Mouse (Mus musculus) spleen, embryonic (tissue): ENCODE measurements around the gene Junb.

ENCODE experiments used
- CTCF ChIA-PET: fragments of 350-600 bp; sonication (Branson Sonifier 250); formaldehyde crosslinking; loops from one replicate; lab custom pipeline; 2022; lab: Charles Lee

The Junb gene

DNA sequence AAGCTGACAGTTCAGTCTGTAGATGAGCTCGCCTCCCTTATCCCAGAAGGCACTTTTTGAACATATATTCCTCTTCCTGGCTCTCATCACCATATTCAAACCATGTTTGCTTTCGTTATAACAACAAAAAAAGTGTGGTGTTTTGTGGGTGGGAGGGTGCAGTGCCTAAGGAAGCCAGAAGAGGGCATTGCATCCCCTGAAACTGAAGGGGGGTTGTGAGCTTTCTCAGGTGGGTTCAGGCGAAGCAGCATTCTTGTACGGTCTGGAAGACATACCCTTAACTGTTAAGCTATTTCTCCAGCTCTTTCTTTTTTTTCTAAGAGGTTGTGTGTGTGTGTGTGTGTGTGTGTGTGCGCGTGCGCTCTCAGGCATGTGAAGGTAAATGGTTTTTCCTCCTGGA, 3.1 kb downstream of the Junb start:
- CTCF ChIA-PET: interaction anchor here (0.6 to 8.1 kb wide), 5 partner anchors 13 to 381 kb away, joined by 3 to 113 read pairs (median 4); partner anchors contain the start of gene Hook2

DNA sequence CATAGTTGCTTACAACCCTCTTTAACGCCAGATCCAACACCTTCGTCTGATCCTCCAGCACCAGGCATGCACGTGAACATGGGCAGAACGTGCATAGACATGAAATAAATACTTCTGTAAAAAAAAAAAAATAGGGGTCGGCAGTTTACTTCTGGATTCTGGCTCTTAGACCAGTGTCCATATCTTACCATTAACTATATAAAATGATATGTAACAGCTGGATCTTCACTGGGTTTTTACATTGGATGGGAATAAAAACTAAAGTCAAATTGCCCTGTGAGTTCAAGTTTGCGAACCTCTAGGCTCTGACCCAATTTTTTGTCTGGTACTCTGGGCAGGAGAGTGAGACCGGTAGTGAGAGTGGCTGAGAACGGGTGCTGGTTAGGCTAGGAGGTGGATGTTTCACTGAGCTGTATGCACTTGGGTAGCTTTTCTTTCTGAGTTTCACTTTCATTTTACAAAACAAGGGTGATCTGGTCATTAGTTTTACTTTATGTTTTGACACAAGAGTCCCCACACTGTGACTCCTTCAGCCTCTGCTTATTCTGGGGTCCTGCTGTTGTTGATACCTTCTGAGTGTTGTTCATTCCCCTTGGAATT, 3.9 kb downstream of the Junb start:
- CTCF ChIA-PET: interaction anchor here (0.6 to 8.1 kb wide), 8 partner anchors 9 to 113 kb away, joined by 3 to 113 read pairs (median 4); partner anchors contain the start of genes Hook2 and Tnpo2

DNA sequence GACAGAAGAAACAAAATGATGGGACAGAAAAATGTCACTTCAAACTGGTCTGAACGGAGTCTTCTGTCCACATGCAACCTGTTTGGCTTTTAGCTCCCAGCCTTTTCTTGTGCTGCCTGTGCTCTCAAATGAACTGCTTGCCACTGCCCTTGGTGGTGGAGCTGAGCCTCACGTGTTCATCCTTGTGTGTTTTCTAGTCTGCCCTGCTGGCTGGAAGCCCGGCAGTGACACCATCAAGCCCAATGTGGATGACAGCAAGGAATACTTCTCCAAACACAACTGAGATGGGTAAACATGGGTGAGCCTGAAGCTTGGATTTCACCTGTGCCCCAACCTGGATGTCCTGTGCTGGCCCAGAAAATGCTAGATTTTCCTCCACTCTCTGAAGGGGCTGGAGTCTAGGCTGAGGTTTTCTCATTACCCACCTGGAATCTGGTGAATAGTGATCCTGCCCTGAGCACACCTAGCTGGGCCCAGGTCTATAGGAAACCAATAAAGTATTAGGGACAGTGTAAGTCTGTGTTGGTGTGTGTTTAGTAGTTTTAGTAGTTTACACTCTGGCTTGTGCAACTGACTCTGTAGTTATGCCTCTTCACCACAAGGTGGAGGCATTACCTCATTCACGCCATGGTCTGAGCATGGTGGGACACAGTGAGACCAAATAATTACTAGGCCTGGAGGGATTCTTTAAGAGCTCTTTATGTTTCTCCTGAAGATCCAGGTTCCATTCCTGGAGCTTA, 4.5 kb downstream of the Junb start:
- CTCF ChIA-PET: interaction anchor here (0.6 to 8.1 kb wide), 7 partner anchors 10 to 114 kb away, joined by 3 to 113 read pairs (median 4); partner anchors contain the start of genes Hook2 and Tnpo2

DNA sequence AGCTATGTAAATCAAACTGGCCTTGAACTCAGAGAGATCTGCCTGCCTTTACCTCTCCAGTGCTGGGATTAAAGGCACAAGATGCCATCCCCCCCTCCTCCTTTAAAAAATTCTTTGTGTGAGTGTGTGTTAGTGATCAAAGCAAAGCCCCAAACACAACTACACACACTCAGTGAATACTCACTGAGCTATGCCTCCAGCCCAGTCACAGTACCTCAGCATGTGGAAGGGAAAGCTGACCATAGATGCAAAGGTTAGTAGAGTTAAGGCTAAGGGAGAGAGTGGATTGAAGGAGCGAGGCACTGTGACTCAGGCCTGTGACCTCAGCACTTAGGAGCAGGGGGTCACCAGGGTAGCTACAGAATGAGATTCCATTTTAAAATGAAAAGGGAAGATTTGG, 5.4 kb downstream of the Junb start:
- CTCF ChIA-PET: interaction anchor here (8.1 kb wide), 1 partner anchor 15 kb away, joined by 113 read pairs; the partner anchor contains the start of gene Hook2

DNA sequence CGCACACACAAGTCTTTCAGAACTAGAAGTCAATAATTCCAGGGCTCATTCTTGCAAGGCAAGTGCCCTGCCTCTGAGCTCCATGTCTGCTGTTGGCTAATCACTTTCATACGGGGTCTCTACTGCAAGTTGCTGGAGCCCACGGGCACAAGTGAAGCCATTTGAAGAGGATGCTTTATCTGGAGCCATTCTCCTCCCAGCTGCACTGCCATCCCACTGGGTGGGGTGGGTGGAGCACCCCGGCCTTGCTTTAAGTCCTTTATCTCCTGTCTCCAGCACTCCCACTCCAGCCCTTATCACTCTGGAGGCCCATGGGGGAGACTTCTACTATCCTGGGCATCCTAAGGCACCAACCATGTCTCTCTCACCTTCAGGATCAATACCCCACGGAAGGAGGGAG, 7.6 kb downstream of the Junb start:
- CTCF ChIA-PET: no interaction called here

DNA sequence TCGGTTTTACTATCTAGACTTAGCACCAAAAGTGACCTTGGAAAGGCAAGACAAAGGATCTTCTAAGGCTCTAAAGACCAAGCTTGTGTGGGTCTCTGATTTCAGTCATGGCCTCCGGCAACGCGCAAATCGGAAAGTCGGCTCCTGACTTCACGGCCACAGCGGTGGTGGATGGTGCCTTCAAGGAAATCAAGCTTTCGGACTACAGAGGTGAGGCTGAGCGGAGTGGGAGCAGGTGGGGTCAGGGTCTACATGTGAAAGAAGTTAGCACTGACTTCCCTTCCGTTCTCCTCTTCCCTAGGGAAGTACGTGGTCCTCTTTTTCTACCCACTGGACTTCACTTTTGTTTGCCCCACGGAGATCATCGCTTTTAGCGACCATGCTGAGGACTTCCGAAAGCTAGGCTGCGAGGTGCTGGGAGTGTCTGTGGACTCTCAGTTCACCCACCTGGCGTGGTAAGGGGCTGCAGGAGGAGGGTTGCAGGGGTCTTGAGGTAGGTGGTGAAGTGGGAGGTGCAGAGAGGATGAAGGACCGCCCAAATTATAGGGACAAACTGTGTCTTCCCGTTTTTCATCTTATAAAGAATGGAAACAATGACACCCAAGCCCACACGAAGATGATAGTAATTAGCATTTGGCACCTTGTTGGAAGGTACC, 8.3 kb downstream of the Junb start:
- CTCF ChIA-PET: no interaction called here

DNA sequence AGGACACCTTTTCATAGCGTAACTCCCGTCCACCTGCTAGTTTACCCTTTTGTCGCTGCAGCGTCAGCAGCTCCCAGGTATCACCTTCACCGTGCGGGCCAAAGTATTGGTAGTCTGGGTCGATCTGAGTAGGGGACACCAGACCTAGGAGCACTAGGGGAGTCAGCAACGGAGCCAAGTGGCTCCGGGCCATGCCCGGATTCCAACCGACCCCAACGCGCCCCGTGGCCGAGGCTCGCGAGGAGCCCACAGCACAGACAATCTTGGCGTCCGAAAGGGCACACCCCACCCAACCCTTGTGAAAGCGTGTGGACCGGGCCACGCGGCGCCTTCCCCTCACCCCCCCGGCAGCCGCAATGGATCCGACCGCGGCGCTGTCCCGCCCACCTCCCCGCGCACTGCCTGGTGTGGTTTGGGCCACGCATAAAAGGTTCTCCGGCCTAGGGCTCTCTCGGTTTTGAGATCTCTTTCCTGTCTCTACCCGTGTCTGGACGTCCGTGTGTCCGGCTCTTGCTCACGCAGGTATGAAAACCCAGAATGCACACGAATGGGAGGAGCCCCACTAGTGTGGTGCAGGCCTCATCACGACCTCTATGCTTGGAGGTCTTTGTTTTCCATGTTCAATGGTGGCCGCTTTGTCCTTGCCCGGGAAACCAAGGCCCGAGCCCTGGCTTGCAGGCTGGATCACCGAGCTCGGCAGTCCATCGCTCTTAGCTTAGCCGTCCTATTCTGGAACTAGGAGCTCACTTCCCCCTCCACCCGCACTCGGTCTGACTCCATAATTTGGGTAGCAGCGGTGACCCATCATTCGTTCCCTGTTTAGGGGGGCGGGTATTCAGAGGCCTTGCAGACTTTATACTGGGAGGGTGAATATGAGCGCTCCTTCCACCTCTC, 9.0 kb downstream of the Junb start, which contains the start of the genes Gm49661, Prdx2 and Rnaseh2a:
TSS of gene Gm49661 (minus strand) at position 193 of the 894 bp plus-strand sequence.
TSS of gene Prdx2 (plus strand) at position 347 of the 894 bp plus-strand sequence.
TSS of gene Rnaseh2a (minus strand) at position 527 of the 894 bp plus-strand sequence.
- CTCF ChIA-PET: interaction anchor here (0.7 to 1.5 kb wide), 2 partner anchors 21 to 47 kb away, joined by 3 to 4 read pairs; partner anchors contain the start of gene Hook2

DNA sequence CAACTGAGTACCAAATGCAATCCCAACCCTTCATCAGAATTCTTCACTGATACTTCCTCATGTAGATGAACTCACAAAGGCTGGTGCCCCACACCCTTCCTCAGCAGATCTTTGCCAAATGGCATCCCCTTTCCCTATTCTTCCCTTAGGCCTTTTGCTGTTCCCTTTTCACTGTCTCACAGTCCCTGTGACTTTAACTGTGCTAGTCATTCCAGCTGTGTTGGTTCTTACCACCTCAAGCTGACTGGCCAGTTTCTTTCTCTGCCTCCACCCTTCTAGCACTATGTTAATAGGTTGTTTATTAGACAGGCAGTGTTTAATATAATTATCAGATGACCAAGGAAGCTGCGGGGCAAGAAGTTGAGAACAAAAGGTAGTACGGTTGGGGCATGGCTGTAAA, 9.9 kb downstream of the Junb start:
- CTCF ChIA-PET: interaction anchor here (0.6 to 1.5 kb wide), 3 partner anchors 21 to 131 kb away, joined by 3 to 4 read pairs (median 4); partner anchors contain the start of gene Hook2

DNA sequence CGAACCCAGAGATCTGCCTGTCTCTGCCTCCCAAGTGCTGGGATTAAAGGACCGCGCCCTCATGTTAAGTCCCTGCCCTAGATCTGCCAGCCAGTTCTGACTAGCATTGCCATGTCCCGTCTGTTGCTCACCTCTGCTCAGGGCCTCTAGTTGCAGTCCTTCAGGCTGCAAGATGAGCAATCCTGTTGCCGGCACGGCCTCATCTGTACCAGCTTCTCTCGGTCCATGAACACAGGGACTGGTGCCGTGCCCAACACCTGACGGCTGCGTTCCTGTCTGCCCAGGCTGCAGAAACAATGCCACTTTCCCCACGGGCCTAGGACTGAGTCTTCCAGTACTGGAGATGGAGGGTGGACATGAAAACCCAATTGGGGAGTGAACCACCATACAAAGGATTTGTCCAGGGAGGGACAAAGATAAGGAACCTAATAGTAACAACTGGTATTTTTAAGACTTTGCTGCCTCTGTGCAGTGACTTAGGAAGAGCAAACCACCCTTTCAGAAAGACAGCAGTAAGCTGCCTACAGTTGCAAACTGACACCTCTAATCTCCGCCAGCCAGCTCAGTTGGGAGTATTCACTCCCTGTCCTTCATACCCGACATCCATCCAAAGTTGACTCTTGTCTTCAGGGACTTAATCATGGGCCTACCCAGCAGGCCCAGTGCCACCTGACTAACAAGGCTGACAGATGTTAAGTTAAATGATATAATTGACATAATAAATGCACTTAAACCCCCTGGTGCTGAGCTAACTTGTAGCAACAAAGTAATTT, 10.8 kb downstream of the Junb start:
- CTCF ChIA-PET: interaction anchor here (0.6 to 1.5 kb wide), 4 partner anchors 19 to 231 kb away, joined by 3 to 4 read pairs (median 4); partner anchors contain the start of gene Hook2

DNA sequence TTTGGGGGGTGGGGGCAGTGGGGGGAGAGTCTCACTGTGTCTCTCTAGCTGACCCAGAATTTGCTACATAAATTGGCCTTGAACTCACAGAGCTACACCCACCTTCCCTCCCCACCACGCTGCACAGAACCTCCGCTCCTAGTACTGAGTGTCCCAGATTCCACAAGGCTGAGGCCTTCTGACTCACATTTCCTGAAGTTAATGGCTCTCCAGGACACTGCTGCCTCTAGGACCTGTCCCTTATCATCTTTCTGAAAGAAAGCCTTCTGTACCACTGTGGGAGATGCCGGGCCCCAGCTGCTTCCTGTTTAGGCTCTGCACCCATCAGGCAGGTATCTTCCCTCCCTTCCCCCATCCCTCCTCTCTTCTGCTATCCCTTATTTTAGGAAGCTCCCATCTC, 11.9 kb downstream of the Junb start:
- CTCF ChIA-PET: interaction anchor here (1.1 kb wide), 1 partner anchor 22 kb away, joined by 4 read pairs; no protein-coding TSS in a partner anchor

DNA sequence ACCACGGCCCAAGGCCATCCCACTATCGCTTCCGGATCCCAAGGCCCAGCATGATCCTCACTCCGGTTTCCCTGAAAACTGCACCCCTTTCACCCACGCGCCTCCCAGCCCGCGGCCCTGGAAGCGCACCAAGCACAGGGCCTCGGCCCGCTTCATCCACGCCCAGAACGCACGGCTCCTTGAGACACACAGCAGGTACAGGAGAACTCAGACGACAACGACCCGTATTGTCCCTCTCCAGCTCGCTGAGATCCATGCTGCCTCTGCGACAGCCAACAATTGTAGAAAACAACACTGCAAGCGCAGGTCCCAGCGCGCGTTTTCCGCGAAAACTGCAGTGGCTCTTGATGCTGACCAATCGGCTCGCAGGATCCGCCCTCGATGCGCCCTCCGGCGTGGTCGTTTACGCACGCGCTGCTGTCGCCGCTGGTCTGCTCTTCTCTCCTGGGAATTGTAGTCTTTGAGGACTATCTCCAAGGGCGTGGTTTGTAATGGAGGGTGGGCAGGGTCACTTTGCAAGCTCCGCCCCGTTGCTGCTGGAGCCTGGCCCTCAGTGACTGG, 12.7 kb downstream of the Junb start:
- CTCF ChIA-PET: no interaction called here

DNA sequence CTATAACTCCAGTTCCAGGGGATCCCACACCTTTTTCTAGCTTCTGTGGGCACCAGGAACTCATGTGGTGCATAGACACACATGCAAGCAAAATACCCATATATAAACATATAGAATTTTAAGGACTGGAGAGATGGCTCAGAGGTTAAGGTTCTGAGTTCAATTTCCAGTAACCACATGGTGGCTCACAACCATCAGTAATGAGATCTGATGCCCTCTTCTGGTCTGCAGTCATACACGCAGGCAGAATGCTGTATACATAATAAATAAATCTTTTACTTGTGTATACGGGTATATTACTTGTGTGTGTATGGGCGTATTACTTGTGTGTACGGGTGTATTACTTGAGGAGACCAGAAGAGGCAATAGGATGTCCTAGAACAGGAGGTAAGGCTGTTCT, 14.6 kb downstream of the Junb start:
- CTCF ChIA-PET: no interaction called here

DNA sequence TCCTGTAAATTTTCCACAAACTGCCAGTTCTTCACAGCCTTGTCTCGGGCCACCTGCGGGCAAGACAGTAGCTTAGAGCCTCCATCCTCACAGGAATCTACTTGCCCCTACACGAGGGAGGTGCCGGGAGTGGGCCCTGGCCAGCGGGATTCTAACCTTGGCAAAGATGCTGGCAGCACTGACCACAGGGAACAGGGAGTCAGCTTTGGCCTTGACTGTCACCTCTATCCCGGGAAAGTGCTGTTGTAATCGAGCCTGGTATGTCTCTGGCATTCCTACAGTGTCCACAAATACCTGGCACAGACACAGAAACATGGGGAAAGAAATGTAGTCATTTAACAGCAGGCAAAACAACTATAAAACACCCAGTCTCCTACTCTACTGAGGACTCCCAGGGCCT, 18.7 kb downstream of the Junb start:
- CTCF ChIA-PET: no interaction called here

DNA sequence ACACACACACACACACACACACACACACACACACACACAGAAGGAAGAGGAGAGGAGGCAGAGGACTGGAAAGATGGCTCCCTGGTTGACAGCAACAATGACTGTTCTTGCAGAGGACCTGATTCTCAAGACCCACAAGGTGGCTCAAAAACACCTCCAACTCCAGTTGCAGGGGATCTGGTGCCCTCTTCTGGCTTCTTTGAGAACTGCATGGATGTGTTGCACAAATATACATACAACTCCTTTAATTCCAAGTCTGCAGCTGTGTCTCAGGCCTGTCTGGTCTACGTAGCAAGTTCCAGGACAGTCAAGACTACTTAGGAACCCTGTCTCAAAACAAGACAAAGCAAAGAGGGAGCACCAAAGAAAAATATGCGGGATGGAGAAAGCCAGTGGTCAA, 21.8 kb downstream of the Junb start:
- CTCF ChIA-PET: interaction anchor here (1.2 kb wide), 1 partner anchor 12 kb away, joined by 6 read pairs; no protein-coding TSS in a partner anchor

DNA sequence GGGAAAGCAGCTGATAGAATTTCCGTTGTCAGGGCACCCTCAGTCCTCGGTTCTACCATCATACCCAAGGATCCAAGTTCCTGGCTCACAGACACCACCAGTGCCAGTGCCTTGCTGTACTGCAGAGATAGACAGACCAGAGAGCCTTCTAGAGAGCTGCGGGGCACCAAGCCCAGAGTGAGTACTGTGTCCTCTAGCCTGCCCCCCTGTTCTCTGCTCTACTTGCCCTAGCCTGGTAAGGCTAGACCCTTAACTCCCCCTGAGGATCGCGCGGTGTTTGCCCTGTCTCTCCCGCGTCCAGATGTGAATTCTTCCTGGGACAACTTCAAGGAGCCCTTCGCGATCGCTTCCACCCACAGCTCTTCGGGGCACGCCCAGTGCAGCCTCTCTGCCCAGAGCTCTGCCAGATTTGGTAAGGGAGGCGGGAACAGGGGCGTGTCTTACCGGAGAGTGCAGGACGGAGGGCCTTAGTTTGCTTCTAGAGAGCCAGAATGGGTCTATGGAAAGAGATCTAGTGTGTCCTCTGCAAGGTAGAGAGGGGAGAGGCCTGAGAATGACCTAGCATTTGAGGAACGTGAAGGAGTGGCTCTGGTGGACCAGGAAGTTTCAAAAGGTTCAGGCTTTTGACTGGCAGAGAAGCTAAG, 25.8 kb downstream of the Junb start:
- CTCF ChIA-PET: interaction anchor here (0.6 to 0.8 kb wide), 4 partner anchors 13 to 279 kb away, joined by 3 to 9 read pairs (median 6); partner anchors contain the start of gene Trmt1

DNA sequence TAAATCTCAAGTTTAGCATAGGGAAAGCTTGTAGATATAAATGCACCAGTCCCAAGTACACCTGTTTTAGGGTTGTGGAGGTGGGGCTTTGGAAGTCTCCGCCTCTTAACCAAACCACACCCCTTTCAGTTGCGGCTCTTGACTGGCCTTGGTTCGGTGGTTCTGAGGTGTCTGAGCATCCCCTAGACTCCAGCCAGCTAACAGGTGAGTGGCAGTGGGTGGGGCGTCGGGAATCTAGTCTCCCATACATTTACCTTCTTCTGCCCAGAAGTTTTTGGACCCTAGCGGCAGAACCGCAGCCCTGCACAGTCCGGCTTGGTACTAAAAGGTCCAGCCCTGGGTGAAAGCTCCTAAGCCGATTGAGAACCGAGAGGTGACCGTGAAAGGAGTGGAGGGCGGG, 28.8 kb downstream of the Junb start:
- CTCF ChIA-PET: interaction anchor here (0.6 to 1.1 kb wide), 3 partner anchors 21 to 123 kb away, joined by 3 to 5 read pairs (median 4); no protein-coding TSS in a partner anchor

DNA sequence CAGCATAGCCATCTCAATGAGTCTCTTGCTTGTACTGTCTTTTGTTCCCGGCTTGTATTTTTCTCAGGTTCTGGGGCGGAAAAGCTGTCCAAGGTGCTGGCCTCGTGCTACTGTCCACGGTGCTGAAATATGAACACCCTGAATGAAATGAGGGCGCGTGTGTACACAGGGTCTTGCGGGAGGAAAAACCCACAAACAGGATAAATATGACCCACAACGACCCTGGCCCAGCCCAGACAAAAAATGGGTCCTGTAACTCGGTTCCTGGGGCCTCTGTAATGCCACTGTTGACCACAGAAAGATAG, 31.3 kb downstream of the Junb start:
- CTCF ChIA-PET: no interaction called here

DNA sequence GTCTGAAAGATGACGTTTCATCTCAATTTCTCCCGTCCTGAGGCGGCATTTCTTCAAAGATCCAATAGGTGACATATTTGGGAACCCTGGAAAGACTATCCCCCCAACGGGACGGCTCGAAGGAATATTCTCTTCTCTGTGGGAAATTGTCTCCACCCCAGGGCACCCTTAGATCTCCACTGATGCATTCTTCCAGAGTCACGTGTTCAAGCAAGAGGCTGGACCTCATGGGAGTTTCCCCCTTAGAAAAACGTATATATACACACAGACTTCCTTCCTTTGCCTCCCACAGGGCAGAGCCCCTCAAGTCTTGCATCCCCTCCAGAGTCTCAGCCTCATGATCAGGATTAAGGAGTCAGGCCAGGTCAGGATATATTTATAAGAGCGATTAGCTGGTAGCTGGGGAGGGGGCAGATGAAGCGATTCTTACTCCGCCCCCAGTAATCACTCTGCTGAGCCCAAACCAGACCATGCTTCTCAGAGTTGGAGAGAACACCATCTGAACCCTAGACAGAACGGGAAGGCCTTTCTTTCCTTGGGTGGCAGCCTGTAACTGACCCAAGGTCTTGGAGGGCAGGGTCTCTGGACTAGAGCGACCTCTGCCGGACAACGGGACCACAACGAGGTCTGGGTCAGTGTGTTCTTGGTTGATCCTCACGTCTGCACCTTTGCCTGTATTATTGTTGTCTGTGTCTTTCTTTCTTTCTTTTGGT, 31.8 kb downstream of the Junb start, which contains the start of gene Rtbdn:
TSS of gene Rtbdn (plus strand) at position 464 of the 713 bp plus-strand sequence.
- CTCF ChIA-PET: no interaction called here
